Mouse (Mus musculus) midbrain, embryonic 11.5 days (tissue): ENCODE measurements around the gene Rpp30. TPM values are rescaled to one million over a fixed set of nuclear protein-coding genes. Genes with fewer than 3 reads are reported as not detected.

Source experiments
- ATAC-seq: fragments of 200-750 bp; cut with Nextera tagmentation; 2 replicates; pipeline ENCODE4 v1.8.0; 2017; ENCODE audit warnings: moderate TSS enrichment, moderate library complexity; ENCODE audit not compliant: low FRiP score
- DNase-seq: peaks from one replicate; pipeline ENCODE4 v3.0.0; 2015; ENCODE audit warnings: low spot score; ENCODE audit errors: missing footprints
- H3K27ac ChIP-seq: fragments of 300-500 bp; sonication (generic); 2 replicates; pipeline ENCODE4 v1.5.1; 2014; ENCODE audit warnings: low read depth, low read length
- H3K27me3 ChIP-seq: fragments of 300-500 bp; sonication (generic); 2 replicates; pipeline ENCODE4 v1.6.1; 2014; ENCODE audit warnings: mild to moderate bottlenecking, low read length, moderate library complexity, mixed read lengths; ENCODE audit not compliant: control insufficient read depth, insufficient read depth
- H3K36me3 ChIP-seq: fragments of 300-500 bp; sonication (generic); 2 replicates; pipeline ENCODE4 v1.6.1; 2014; ENCODE audit warnings: mild to moderate bottlenecking, low read length, moderate library complexity, mixed read lengths; ENCODE audit not compliant: control insufficient read depth, insufficient read depth
- H3K4me1 ChIP-seq: fragments of 300-500 bp; sonication (generic); 2 replicates; pipeline ENCODE4 v1.6.1; 2014; ENCODE audit warnings: low read length; ENCODE audit not compliant: control insufficient read depth, insufficient read depth
- H3K4me2 ChIP-seq: fragments of 300-500 bp; sonication (generic); 2 replicates; pipeline ENCODE4 v1.6.1; 2014; ENCODE audit warnings: mild to moderate bottlenecking, moderate library complexity
- H3K4me3 ChIP-seq: fragments of 300-500 bp; sonication (generic); 2 replicates; pipeline ENCODE4 v1.5.1; 2014; ENCODE audit warnings: low read depth, low read length
- H3K9ac ChIP-seq: fragments of 300-500 bp; sonication (generic); 2 replicates; pipeline ENCODE4 v1.6.1; 2014; ENCODE audit warnings: low read length
- H3K9me3 ChIP-seq: fragments of 300-500 bp; sonication (generic); 2 replicates; pipeline ENCODE4 v1.6.1; 2016; ENCODE audit warnings: low read length; ENCODE audit not compliant: control insufficient read depth
- WGBS: fragments of 180-500 bp; shearing (Covaris S2); extraction: QIAGEN DNeasy Blood & Tissue Kit; methylation state at CpG from one replicate; pipeline ENCODE4 v1.1.7; 2014; 5-methylcytosine and 5-hydroxymethylcytosine counted together
- polyA plus RNA-seq: library from polyadenylated mRNA; unstranded; fragments of >200 nt; fragmentation: Nextera tagmentation; extraction: Ambion mirVana; gene quantifications from 2 replicates; pipeline ENCODE4 v1.2.1, GENCODE M21; 2014

Gene Rpp30
- polyA plus RNA-seq, 1 experiment from 2014 or later = 112 TPM

DNA sequence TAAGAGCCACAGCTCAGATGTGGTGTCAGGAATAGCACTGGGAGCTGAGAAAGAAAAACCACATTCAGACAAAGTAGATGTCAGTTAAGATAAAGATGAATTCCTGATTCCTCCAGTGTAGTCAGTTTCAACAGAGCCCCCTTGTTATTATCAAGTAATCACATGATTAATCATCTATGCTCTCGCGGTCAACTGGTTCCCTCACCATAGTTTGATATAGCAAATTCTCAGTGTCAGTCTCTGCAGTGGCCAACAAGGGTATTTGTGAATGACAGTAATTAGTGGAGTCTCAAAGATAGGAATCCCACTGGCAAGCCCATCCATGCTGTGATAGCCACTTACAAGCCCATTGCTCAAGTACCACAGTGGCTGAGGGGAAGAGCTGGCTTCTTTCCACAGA, 60.1 kb downstream of the Rpp30 start:
- H3K4me2 ChIP-seq = no peak overlapping the region
- DNase-seq (no peak), ATAC-seq (no peak)
- no peak overlapping the region for H3K4me3 ChIP-seq
- no peaks in the 10 kb centered on the region for H3K36me3 ChIP-seq
- H3K4me1 ChIP-seq = no peaks in the 10 kb centered on the region
- no peaks in the 10 kb centered on the region for H3K27me3 ChIP-seq
- 88% methylated on average over 2 of the region's 2 CpGs for WGBS
- H3K9me3 ChIP-seq = no peaks in the 10 kb centered on the region
- no peak overlapping the region for H3K27ac ChIP-seq
- H3K9ac ChIP-seq = no peak overlapping the region

GRCm38 (mm10) chr19:36148578-36148977, 65.1 kb downstream of the Rpp30 start:
- WGBS = 83% methylated on average over 6 of the region's 6 CpGs
- no peaks in the 10 kb centered on the region for H3K36me3 ChIP-seq
- no peak for ATAC-seq
- H3K4me1 ChIP-seq = no peaks in the 10 kb centered on the region
- no peaks in the 10 kb centered on the region for H3K27me3 ChIP-seq
- no peak for DNase-seq
- no peak overlapping the region for H3K9ac ChIP-seq
- H3K9me3 ChIP-seq = no peaks in the 10 kb centered on the region
- no peak overlapping the region for H3K4me2 ChIP-seq
- H3K4me3 ChIP-seq = no peak overlapping the region
- no peak overlapping the region for H3K27ac ChIP-seq

DNA sequence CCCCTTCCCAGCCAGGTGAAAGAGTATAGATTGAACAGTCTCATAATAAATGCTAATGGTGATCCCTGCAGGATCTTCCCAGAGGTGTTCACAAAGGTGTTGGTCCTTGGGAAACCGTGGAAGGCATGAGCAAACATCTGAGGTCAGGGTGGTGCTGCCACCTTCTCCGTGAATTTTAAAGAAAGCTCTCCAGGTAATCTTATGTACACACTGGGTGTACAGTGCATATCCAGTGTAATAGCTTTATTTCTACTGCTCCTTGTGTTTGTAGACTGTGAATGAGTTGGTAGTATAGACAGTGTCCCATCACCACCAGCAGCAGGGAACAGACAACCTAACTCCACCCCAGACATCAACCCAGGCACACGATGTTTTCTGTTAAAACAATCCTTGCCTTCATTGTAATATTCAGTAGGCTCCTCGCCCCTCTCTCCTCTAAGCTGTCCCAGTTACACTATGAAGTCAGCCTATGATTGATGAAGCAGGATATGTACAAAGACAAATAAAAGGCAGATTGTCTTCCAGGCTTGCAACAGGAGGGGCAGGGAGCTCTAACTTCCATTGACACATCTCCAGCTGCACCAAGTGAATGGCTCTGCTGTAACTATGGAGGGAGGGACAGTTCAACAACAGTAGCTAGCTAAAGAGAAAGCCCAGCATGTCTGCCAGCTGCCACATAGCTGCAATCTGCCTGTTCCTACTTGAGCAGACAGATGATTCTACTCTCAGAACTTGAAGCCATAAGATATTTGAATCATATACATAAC, 66.9 kb downstream of the Rpp30 start:
- peak; percentile 66 for DNase-seq
- 78% methylated on average over 4 of the region's 4 CpGs for WGBS

More for the DNA sequence above, 66.9 kb downstream of the Rpp30 start:
- Histone ChIP-seq H3K36me3 (no peaks in the 10 kb centered on the region), H3K27ac (no peak overlapping the region), H3K9me3 (no peaks in the 10 kb centered on the region), H3K4me1 (no peaks in the 10 kb centered on the region), H3K27me3 (no peaks in the 10 kb centered on the region), H3K4me3 (no peak overlapping the region), H3K4me2 (no peak overlapping the region), H3K9ac (no peak overlapping the region)
- no peak for ATAC-seq

Other genes starting within 250 kb of the Rpp30 start
- gene Htr7, start 26.2 kb upstream of the Rpp30 start, polyA plus RNA-seq = 0.34 and 0.44 TPM in 2 replicates
- gene Ankrd1, start 36.4 kb downstream of the Rpp30 start, polyA plus RNA-seq = not detected in 2 replicates